Mouse (Mus musculus): ENCODE data around the gene Gm26938. TPM values are rescaled to one million over a fixed set of nuclear protein-coding genes. Genes with fewer than 3 reads are reported as not detected.

Gene Gm26938
- polyA plus RNA-seq, 1 experiment from 2014 or later = not detected

DNA sequence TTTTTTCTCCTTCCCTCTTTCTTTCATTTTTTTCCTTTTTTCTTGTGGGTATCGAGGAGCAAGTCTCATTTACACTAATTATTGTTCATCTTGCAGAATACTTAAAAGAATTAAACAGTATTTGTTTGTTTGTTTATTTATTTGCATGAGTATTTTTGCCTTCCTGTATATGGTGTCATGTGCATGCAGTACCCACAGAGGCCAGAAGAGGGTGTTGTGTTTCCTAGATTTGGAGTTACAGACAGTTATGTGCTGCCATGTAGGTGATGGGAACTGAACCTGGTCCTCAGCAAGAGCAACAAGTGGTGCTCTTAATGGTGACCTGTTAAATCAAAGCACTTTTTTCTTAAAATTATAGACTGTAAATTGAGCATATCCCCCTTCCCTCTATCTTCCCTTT is 1.4 kb upstream of the Gm26938 start:
- no peak overlapping the region for H3K9ac ChIP-seq
- no peak for ATAC-seq (ENCODE audit: low FRiP score, low read depth)
- no peak overlapping the region for H3K4me3 ChIP-seq
- peaks cover 12% of the 10 kb centered on the region for H3K4me1 ChIP-seq
- no peak overlapping the region for H3K4me2 ChIP-seq (replicated peaks)
- H3K36me3 ChIP-seq = peaks cover 21% of the 10 kb centered on the region
- no peaks in the 10 kb centered on the region for H3K9me3 ChIP-seq
- H3K27me3 ChIP-seq = no peaks in the 10 kb centered on the region
- whole genome bisulfite sequencing = 86% methylated on average over 1 of the region's 1 CpGs
- no peak overlapping the region for H3K27ac ChIP-seq

DNA sequence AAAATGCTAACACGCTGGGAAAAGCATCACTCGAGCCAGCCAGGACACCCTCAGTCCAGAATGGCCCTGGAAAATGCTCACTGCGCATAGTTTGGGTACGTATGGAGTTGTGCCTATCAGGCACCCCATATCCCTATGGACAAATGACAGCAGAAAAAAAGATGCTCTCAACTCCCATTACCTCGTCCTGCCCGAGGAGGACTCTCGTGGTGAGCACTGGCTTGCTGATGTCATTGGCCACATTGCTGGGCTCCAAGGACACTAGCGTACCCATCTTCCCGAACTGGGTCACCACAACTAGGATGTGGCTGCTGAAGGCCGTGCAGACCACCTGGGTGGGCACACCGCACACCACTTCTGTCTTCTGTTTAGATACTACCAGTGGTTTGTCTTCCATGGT is 260 bp downstream of the Gm26938 start:
- 43% methylated on average over 11 of the region's 11 CpGs for WGBS
- no peaks in the 10 kb centered on the region for H3K27me3 ChIP-seq
- peaks cover 23% of the 10 kb centered on the region for H3K4me1 ChIP-seq
- no peaks in the 10 kb centered on the region for H3K9me3 ChIP-seq
- H3K9ac ChIP-seq = peak overlapping the region; percentile 89
- H3K4me2 ChIP-seq (replicated peaks) = peak overlapping the region; percentile 98
- no peak overlapping the region for H3K27ac ChIP-seq
- no peak for ATAC-seq (ENCODE audit: low FRiP score, low read depth)
- H3K36me3 ChIP-seq = peaks cover 33% of the 10 kb centered on the region
- H3K4me3 ChIP-seq = peak overlapping the region; percentile 94

DNA sequence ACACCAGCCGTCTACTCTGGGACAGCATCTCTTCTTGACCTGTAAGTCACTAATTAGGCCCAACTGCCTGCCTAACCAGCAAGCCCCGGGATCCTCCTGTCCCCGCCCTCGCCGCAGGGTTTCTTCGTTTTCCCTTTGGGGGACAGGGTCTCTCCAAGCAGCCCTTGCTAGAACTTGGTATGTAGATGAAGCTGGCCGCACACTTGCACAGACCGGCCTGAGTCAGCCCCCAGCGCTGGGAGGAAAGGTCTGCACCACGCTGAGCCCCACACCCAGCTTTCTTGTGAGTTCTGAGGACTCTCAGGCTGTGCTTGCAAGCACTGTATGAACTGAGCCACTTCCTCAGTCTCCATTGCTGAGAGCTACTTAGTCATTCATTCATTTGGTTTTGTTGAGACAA is 1.7 kb downstream of the Gm26938 start:
- 91% methylated on average over 10 of the region's 10 CpGs for WGBS
- no peaks in the 10 kb centered on the region for H3K27me3 ChIP-seq
- no peak for ATAC-seq (ENCODE audit: low FRiP score, low read depth)
- H3K9ac ChIP-seq = no peak overlapping the region
- H3K4me3 ChIP-seq = no peak overlapping the region
- H3K36me3 ChIP-seq = peaks cover 33% of the 10 kb centered on the region
- no peak overlapping the region for H3K4me2 ChIP-seq (replicated peaks)
- peaks cover 23% of the 10 kb centered on the region for H3K4me1 ChIP-seq
- H3K27ac ChIP-seq = no peak overlapping the region
- no peaks in the 10 kb centered on the region for H3K9me3 ChIP-seq

DNA sequence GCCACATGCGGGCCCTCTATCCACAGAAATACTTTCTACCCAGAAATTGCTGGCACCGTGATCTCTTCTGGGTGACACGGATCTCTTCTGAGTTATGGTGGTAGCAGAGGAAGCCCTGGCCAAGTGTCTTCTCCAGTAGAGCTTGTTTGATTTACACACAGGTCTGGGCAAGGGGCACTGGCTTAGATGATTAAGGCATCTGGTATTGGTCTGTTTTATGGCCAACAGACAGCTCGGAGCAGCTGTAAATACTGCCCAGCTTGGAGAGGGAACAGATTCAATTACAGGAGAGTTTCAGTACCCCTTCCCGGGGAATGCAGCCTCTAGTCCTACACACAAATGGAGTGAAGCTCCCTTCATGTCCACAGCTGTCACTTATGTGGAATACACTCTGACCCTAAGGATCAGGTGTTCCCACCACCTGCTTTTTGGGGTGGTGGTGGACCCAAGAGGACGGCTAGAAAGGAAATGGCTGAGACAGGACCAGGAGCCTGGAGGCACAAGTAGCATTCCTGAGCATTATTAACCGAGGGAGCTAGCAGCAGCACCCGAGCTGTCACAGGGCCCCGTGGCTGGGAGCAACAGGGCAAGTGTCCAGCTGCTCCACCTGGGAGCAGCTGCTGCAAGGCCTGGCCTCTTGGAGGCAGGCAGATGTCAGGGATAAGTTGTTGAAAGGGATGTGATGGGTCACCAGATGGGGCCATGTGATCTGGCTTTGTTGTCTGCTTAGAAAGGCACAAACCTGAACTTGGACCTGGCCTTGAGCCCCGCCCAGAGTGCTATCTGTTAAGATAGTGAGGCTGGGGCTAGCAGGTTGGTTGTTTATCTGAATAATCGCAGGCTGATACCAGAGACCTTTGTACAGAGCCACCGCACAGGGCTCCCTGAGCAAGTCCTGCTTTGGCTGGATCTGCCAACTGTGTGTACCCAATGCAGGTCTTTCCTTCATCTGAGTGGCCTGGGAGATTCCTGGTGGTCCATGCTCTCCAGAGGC is 4.4 kb downstream of the Gm26938 start:
- Histone ChIP-seq H3K9me3 (no peaks in the 10 kb centered on the region), H3K9ac (peak overlapping the region; percentile 51; the same call in 1 of the 2 replicates), H3K27ac (0 out of 2 replicates have a peak overlapping the region, but pooled peaks have one; percentile 6), H3K4me1 (peaks cover 23% of the 10 kb centered on the region), H3K4me2 (replicated peaks) (no peak overlapping the region), H3K27me3 (no peaks in the 10 kb centered on the region), H3K4me3 (no peak overlapping the region), H3K36me3 (peaks cover 33% of the 10 kb centered on the region)
- 35% methylated on average over 12 of the region's 12 CpGs for WGBS
- ATAC-seq (ENCODE audit: low FRiP score, low read depth) = peak; percentile 52

DNA sequence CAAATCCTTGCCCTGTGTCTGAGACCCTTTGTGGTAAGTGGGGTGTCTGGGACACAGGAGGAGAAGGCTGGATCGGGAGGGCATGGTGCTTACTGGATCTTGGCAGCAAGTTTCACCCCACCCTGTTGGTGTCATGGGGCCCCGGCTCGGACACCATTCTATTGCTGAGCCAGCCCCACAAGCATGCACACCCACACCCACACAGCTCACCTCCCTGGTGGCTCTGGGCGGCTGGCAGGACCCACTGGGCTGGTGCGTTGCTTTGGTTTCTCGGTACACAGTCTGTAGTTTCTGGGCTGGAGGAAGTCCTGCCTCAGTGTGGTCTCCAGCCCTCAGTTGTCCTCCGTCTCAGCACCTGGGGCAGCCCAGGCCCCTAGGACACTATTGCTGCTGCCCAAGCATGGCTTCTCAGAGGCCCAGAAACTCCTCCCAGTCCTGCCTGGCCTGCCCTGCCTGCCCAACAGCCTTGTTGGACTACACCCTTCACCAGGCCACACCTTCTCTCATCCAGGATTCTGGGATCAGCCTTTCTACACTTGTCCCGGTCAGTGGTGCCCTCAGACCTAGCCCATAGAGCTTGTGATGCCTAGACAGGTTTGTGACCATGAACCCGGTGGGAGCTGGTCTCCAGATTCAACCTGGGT is 6.5 kb downstream of the Gm26938 start, which contains the start of gene Tmem184a:
Tmem184a (minus strand) TSS at position 380 of the 644 bp plus-strand sequence.
- H3K4me2 ChIP-seq (replicated peaks) = no peak within 1 kb of the TSS
- H3K36me3 ChIP-seq = peaks cover 31% of the 10 kb centered on the region
- H3K9me3 ChIP-seq = no peaks in the 10 kb centered on the region
- ATAC-seq (ENCODE audit: low FRiP score, low read depth) = no peak
- H3K27me3 ChIP-seq = peaks cover 17% of the 10 kb centered on the region
- no peak within 1 kb of the TSS for H3K4me3 ChIP-seq
- H3K9ac ChIP-seq = no peak within 1 kb of the TSS
- 89% methylated on average over 9 of the region's 9 CpGs for WGBS
- no peak within 1 kb of the TSS for H3K27ac ChIP-seq
- H3K4me1 ChIP-seq = peaks cover 11% of the 10 kb centered on the region; the same call in 1 of the 2 replicates

DNA sequence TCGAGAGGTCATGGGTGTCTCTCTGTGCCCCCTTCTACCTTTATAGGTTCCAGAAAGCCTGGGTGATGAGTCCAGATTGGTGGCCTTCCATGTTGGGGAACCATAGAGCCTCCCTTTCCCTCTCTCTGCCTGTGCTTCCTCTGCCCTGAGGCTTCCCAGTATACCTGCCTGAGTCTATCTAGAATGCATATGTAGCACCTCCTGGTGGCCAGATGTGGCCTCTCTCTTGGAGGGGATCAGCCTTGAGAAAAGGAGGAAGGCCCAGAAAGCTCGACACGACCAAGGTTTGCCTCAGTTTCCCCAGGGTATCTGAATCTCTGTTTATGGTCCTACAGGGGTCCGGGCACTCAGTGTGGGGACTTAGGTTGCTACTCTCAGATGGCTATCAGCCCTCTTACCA is 7.4 kb downstream of the Gm26938 start:
- peaks cover 11% of the 10 kb centered on the region; the same call in 1 of the 2 replicates for H3K4me1 ChIP-seq
- H3K27ac ChIP-seq = no peak overlapping the region
- H3K36me3 ChIP-seq = peaks cover 24% of the 10 kb centered on the region
- no peak overlapping the region for H3K4me2 ChIP-seq (replicated peaks)
- no peak overlapping the region for H3K9ac ChIP-seq
- ATAC-seq (ENCODE audit: low FRiP score, low read depth) = no peak
- no peaks in the 10 kb centered on the region for H3K9me3 ChIP-seq
- peaks cover 26% of the 10 kb centered on the region for H3K27me3 ChIP-seq
- 54% methylated on average over 4 of the region's 4 CpGs for WGBS
- H3K4me3 ChIP-seq = no peak overlapping the region

DNA sequence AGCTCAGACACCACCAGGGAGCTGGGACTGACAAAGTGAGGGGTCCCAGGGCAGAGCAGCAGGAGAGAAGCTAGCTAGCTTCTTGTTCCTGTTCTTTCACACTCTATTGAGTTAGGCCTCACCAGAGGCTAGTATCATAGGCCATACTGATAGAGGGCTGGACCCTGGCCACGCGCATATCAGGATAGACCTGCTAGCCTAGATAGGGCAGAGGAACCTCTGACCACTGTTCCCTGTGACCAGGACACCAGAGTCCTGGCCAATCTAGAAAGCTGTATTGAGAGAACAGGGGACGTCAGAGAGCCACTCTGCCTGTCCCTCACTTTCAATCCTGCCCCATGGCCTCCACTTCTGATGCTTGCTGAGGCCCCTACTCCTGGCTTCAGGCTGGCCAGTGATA is 8.2 kb downstream of the Gm26938 start:
- Histone ChIP-seq H3K9ac (no peak overlapping the region), H3K4me3 (no peak overlapping the region), H3K9me3 (no peaks in the 10 kb centered on the region), H3K4me2 (replicated peaks) (no peak overlapping the region), H3K36me3 (peaks cover 17% of the 10 kb centered on the region), H3K27me3 (peaks cover 33% of the 10 kb centered on the region), H3K4me1 (peaks cover 11% of the 10 kb centered on the region; the same call in 1 of the 2 replicates), H3K27ac (no peak overlapping the region)
- WGBS = 85% methylated on average over 3 of the region's 3 CpGs
- no peak for ATAC-seq (ENCODE audit: low FRiP score, low read depth)

DNA sequence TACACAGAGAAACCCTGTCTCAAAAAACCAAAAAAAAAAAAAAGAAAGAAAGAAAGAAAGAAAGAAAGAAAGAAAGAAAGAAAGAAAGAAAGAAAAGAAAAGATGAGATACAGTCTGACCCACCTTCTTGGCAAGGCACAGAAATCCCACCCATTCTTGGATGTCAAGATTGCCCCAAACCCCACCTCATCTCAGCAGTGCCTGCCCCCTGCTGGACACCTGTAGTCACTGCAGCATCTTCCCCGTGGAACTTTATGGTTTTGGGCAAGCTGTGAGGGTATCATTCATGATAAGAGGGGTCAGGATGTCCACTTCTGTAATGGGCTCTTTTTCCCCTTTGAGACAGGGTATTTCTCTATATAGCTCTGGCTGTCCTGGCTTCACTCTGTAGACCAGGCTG is 8.9 kb downstream of the Gm26938 start:
- Histone ChIP-seq H3K4me2 (replicated peaks) (no peak overlapping the region), H3K9ac (no peak overlapping the region), H3K27me3 (peaks cover 41% of the 10 kb centered on the region), H3K36me3 (peaks cover 9% of the 10 kb centered on the region), H3K9me3 (no peaks in the 10 kb centered on the region), H3K4me3 (no peak overlapping the region), H3K27ac (no peak overlapping the region), H3K4me1 (peaks cover 9% of the 10 kb centered on the region; the same call in 1 of the 2 replicates)
- WGBS = 4% methylated on average over 1 of the region's 1 CpGs
- no peak for ATAC-seq (ENCODE audit: low FRiP score, low read depth)

DNA sequence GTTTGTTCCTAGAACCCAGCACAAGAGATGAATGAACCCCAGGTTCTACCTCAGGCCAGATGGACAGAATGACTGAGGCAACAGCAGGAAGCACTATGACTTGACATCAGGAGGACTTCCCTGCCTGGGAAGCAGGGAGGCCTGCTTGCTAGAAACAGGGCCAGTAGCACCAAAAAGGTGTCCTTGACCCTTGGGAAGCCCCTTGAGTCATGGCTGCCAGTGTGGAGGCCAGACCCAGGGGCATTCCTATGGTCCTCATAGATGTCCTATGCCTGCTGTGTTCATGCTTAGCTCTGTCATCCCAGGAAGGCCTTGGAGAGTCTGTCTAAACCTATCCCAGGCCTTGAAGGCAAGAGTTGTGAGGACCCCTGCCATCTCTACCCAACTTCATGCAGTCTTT is 9.8 kb downstream of the Gm26938 start:
- Histone ChIP-seq H3K4me3 (no peak overlapping the region), H3K36me3 (peaks cover under 1% of the 10 kb centered on the region; the same call in 1 of the 2 replicates), H3K4me2 (replicated peaks) (no peak overlapping the region), H3K9me3 (no peaks in the 10 kb centered on the region), H3K9ac (no peak overlapping the region), H3K27ac (no peak overlapping the region), H3K4me1 (0 out of 2 replicates have a peak, but pooled peaks cover 3% of the 10 kb centered on the region), H3K27me3 (peaks cover 49% of the 10 kb centered on the region)
- ATAC-seq (ENCODE audit: low FRiP score, low read depth) = no peak

DNA sequence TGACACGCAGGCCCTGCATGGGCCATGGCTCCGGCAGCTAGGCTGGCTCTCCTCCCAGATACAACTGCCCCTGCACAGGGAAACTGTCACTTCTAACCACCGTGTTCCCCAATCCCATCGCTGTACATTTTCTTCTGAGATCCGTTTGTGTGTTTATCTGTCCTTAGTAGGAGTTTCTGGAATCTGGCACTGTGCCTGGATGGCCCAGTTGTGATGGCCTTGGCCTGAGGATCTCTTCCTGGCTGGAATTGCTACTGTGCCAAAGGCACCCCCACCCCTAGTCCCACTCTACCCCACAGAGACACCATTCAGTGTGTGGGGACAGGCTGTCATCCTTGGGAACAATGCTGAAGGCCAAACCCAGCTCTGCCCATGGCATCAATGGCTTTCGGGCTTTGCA is 10.2 kb downstream of the Gm26938 start:
- no peak for ATAC-seq (ENCODE audit: low FRiP score, low read depth)
- peaks cover 53% of the 10 kb centered on the region for H3K27me3 ChIP-seq
- no peak overlapping the region for H3K9ac ChIP-seq
- H3K4me1 ChIP-seq = 0 out of 2 replicates have a peak, but pooled peaks cover under 1% of the 10 kb centered on the region
- WGBS = 79% methylated on average over 6 of the region's 6 CpGs
- H3K36me3 ChIP-seq = no peaks in the 10 kb centered on the region
- H3K4me2 ChIP-seq (replicated peaks) = no peak overlapping the region
- H3K9me3 ChIP-seq = no peaks in the 10 kb centered on the region
- H3K27ac ChIP-seq = no peak overlapping the region
- H3K4me3 ChIP-seq = no peak overlapping the region

DNA sequence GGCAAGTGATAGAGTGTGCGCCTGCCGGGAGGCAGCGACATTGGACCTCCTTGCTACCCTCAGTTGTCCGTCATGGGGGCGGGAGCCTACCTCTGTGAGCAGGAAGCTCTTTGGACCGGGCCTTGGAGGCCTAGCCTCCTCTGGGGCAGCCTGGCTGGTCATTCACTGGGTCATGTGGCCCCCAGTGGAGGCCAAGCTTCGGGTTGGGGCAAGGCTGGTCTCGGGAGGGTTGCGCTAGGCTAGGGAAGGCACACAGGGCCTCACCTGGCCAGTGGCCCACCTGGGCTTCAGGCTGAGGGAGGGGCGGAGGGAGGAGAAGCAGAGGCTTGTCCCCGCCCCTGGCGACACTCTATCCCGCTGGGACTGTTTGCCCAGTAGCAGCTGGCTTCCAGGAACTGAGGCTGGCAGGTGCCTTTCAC is 12.2 kb downstream of the Gm26938 start:
- Histone ChIP-seq H3K9ac (no peak overlapping the region), H3K4me1 (no peaks in the 10 kb centered on the region), H3K27me3 (peaks cover 55% of the 10 kb centered on the region), H3K36me3 (no peaks in the 10 kb centered on the region), H3K4me2 (replicated peaks) (peak overlapping the region; percentile 5), H3K27ac (no peak overlapping the region), H3K4me3 (no peak overlapping the region), H3K9me3 (no peaks in the 10 kb centered on the region)
- 4% methylated on average over 13 of the region's 13 CpGs for WGBS
- no peak for ATAC-seq (ENCODE audit: low FRiP score, low read depth)

DNA sequence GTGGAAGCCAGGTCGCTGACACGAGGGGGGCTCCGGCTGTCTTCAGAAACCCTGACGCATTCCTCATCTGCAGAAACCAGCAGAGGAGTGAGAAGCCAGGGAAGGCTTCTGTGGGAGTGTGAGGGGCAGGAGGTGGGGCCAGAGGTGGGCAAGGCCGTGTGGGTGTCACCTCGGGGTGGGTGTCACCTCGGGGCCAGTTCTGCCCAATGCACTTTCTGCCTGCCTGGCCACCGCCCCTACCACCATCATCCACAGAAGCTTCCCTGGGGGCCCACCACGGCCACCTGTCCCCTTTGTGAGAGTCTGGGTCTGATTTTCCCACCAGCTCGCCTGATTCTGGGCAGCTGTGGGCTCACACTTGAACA is 13.1 kb downstream of the Gm26938 start:
- Histone ChIP-seq H3K27me3 (peaks cover 55% of the 10 kb centered on the region), H3K9ac (0 out of 2 replicates have a peak overlapping the region, but pooled peaks have one; percentile 8), H3K4me1 (no peaks in the 10 kb centered on the region), H3K9me3 (no peaks in the 10 kb centered on the region), H3K4me2 (replicated peaks) (no peak overlapping the region), H3K27ac (no peak overlapping the region), H3K36me3 (no peaks in the 10 kb centered on the region), H3K4me3 (no peak overlapping the region)
- 19% methylated on average over 10 of the region's 10 CpGs for WGBS
- ATAC-seq (ENCODE audit: low FRiP score, low read depth) = no peak
